Mouse (Mus musculus) lung, postnatal 25 days (tissue): Measurements from ENCODE around the gene Jmy.

ENCODE experiments used
- DNase-seq: peaks from one replicate; pipeline ENCODE4 v3.0.0; 2022; ENCODE audit warnings: low spot score

The Jmy gene

DNA sequence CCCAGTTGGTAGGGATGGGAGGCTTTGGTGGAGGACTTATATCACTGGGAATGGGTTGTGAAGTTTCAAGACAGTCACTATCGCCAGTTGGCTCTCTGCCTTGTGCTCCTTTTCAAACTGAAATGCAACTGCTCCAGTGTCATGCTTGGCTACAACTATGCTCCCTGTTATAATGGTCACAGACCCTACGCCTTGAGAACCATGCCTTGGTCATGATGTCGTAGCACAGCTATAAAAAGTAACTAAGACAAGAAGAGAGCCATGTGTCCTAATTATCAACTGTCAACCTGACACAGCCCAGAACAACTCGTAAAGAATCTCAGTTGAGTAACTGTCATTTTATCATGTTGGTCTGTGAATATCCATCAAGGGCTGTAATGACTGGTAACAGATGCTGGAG lies 41.0 kb downstream of the Jmy start:
- DNase-seq: no peak

- no peak for DNase-seq
Observed at GRCm38 (mm10) chr13:93453275-93453674, 46.3 kb downstream of the Jmy start.

GRCm38 (mm10) chr13:93440167-93440566 lies 59.4 kb downstream of the Jmy start:
- DNase-seq: no peak

DNA sequence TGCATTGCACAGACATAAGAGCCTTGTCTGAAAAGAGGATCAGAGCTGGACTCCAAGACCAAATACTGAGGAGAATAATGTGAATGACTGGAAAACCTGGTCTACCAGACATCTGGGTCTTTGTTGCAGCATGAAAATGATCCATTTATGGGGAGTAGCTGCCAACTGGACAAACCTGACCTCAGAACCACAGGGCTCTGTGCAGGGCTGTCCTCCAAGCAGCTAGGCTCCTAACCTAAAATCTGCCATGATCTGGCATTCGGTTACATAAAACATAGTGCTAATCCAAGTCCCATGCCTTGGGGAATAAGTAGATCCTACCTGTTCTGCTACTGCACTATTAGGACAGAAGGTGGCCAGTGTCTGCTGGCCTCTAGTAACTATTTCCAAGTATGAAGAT lies 70.4 kb downstream of the Jmy start:
- DNase-seq: no peak

- DNase-seq: no peak
Observed at GRCm38 (mm10) chr13:93427920-93428876, 71.4 kb downstream of the Jmy start.

GRCm38 (mm10) chr13:93423224-93423623 lies 76.4 kb downstream of the Jmy start:
- no peak for DNase-seq

GRCm38 (mm10) chr13:93419779-93420178 lies 79.8 kb downstream of the Jmy start:
- DNase-seq: no peak

- DNase-seq: no peak
Observed at GRCm38 (mm10) chr13:93418292-93418691, 81.3 kb downstream of the Jmy start.

- DNase-seq: no peak
Observed at GRCm38 (mm10) chr13:93415055-93415454, 84.6 kb downstream of the Jmy start.

DNA sequence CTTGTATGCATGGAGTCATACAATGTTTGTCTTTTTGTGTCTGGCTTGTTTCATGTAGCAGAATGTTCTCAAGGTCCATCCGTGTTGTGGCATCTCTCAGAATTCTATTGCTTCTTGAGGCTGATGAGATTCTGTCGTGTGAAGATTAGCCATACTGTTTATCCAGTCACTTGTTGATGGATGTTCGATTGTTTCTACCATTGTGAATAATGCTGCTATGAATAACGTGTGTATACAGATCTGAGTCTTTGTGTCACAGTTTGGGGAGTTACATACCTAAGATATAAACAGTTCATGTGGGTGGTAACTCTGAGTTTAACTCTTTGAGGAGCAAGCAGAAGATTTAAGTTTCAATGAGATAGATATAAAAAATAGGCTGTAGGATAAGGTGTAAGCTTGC lies 89.3 kb downstream of the Jmy start:
- no peak for DNase-seq

GRCm38 (mm10) chr13:93406855-93407254 lies 92.8 kb downstream of the Jmy start:
- DNase-seq: no peak

- DNase-seq: no peak
Observed at GRCm38 (mm10) chr13:93401947-93402346, 97.7 kb downstream of the Jmy start.

- no peak for DNase-seq
Observed at GRCm38 (mm10) chr13:93399710-93400216, 99.8 kb downstream of the Jmy start.

DNA sequence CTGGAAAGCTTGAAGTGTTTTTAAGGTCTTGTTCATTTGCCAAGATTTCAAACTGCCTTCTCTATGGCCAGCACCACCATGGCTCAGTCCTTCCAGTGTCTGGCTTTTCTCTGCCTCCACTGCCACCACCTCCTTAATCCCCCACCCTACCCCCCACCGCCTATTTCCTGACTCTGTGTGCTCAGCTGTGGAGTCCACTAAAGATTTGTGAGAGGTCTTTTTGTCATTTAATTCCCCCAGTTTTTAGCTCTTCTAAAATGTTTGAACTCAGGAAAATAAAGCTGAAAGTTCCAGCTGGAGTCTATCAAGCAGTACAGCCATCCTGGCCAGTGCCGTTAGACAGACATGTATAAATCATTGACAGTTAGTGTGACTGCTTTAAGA lies 110.4 kb downstream of the Jmy start:
- DNase-seq: no peak

DNA sequence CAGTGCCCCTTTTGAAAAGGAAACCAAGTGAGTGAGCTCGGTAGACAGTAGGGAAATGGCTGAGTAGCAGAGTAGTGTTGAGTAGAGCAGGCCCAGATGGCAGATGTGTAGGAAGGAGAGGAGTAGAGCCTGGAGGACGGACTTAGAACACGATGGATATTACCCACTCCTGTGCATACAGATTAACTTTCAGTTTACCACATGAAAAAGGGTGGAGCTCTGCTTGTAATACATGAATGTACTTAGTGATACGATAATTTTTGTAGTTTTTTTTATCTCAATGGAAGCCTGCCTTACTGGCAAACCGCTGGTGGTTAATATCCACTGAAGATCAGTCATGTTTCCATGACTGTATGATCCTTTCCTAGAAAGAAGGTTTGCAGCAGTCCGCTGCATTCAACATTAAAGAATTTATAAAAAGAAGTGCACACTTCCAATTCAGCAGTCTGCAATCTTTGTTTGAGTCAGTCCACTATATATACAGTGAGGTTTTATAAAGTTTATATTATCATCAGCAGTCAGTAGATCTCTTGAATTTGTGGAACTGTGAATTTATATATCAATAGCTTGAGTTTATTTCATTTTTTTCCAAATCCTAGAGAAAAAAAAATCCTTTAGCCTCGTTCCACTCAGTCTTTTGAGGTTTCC lies 110.9 kb downstream of the Jmy start:
- DNase-seq: no peak

DNA sequence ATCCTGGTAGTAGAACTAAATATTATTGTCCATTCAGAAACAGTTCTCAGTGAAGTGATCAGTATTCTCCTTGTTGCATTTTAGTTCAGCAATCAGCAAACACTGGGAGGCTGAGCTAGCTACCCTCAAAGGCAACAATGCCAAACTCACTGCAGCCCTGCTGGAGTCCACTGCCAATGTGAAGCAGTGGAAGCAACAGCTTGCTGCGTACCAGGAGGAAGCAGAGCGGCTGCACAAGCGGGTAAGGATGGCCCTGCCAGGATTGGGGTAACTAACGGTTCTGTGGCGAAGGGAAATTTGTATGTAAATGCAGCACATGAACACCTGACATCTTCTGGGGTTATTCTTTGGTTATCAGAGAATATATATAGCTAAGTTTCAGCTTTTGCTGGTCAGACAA lies 112.2 kb downstream of the Jmy start:
- no peak for DNase-seq

GRCm38 (mm10) chr13:93385147-93385546 lies 114.5 kb downstream of the Jmy start:
- DNase-seq: no peak

- DNase-seq: no peak
Observed at GRCm38 (mm10) chr13:93384481-93384880, 115.1 kb downstream of the Jmy start.

- no peak for DNase-seq
Observed at GRCm38 (mm10) chr13:93383620-93384019, 116.0 kb downstream of the Jmy start.

DNA sequence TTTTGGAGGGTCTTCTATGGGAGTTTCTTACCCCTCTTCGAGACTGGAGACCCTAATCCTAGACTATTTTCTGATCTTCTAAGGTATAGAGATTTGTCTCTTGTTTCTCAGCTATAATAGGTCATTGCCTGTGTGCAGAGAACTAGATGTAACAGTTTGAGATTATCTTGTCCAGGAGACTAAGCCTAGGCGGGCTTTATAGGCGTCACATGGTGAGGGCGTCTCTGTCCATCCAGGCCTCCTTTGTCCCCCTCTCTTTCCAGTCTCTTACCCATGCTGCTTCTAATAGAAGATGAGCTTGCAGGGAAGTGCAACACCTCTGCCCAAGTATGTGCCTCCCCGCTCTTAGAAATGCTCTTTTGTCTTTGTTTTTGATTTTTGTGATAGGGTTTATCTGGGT lies 116.5 kb downstream of the Jmy start:
- no peak for DNase-seq

DNA sequence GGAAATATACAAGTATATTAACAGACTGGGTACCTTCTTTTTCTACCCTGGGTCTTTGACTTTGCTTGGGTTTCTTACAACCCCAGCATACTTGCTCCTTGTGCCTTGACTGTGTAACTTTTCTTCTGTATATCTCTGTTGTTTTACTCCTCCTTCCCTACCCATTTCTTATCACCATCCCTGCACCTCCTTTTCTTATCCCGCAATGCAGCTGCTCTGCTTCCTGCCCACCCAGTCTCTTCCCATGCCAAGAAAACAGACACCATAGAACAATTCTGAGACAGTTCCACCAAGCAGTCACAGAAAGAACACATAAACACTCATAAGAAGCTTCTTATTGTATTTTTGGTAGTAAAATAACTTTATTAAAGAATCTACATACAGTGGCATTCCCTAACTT lies 118.3 kb downstream of the Jmy start:
- DNase-seq: no peak

DNA sequence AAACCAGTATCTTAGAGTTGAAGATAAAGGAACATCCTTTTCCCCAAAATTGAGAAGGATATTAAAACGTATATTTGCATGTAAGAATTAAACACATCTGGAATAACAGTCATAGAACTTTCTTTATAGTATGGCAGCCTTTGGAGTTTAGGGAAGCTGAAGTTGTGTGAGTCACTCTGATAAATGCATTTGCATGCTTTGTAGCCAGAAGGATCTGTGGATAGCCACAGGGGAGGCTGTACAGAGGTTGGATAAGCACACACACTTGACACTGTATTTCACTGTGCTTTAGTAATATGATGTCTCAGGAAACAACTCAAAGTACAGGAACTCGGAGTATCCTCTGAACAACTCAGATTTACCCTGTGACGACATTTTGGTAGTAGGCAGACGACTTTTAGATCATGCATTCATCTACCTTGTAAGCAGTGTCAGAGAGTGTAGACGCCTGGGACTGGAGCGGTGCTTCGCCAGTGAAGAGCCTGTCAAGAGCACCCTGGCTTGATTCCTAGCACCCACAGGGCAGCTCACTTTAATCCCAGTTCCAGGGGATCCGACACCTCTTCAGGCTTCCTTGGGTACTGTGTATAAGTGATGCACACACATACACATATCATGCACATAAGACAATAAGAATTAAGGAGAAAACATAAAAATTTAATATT lies 119.1 kb downstream of the Jmy start:
- no peak for DNase-seq
